Mouse (Mus musculus) heart, embryonic 11.5 days (tissue): ENCODE data around the gene Il16. TPM values are rescaled to one million over a fixed set of nuclear protein-coding genes. Genes with fewer than 3 reads are reported as not detected.

Source experiments
- ATAC-seq: fragments of 200-750 bp; cut with Nextera tagmentation; replicated peaks from 2 replicates; pipeline ENCODE4 v1.8.0; 2017; ENCODE audit warnings: moderate library complexity; ENCODE audit not compliant: insufficient number of reproducible peaks, low FRiP score, low TSS enrichment
- H3K27ac ChIP-seq: fragments of 300-500 bp; sonication (generic); 2 replicates; pipeline ENCODE4 v1.5.1; 2014; ENCODE audit warnings: mild to moderate bottlenecking, low read depth, low read length
- H3K27me3 ChIP-seq: fragments of 300-500 bp; sonication (generic); 2 replicates; pipeline ENCODE4 v1.6.1; 2014; ENCODE audit warnings: mild to moderate bottlenecking, low read length, mixed read lengths; ENCODE audit not compliant: control insufficient read depth, insufficient read depth
- H3K36me3 ChIP-seq: fragments of 300-500 bp; sonication (generic); 2 replicates; pipeline ENCODE4 v1.6.1; 2014; ENCODE audit warnings: mild to moderate bottlenecking, low read length, moderate library complexity, mixed read lengths; ENCODE audit not compliant: control insufficient read depth, insufficient read depth
- H3K4me1 ChIP-seq: fragments of 300-500 bp; sonication (generic); 2 replicates; pipeline ENCODE4 v1.6.1; 2014; ENCODE audit warnings: low read length; ENCODE audit not compliant: control insufficient read depth, insufficient read depth
- H3K4me2 ChIP-seq: fragments of 300-500 bp; sonication (generic); 2 replicates; pipeline ENCODE4 v1.6.1; 2014; ENCODE audit warnings: mild to moderate bottlenecking, moderate library complexity
- H3K4me3 ChIP-seq: fragments of 300-500 bp; sonication (generic); 2 replicates; pipeline ENCODE4 v1.5.1; 2014; ENCODE audit warnings: low read depth, low read length
- H3K9ac ChIP-seq: fragments of 300-500 bp; sonication (generic); 2 replicates; pipeline ENCODE4 v1.6.1; 2014; ENCODE audit warnings: mild to moderate bottlenecking, low read depth, low read length, moderate library complexity
- H3K9me3 ChIP-seq: fragments of 300-500 bp; sonication (generic); replicated peaks from 2 replicates; pipeline ENCODE4 v1.6.1; 2016; ENCODE audit warnings: low read length; ENCODE audit not compliant: control insufficient read depth
- WGBS: fragments of 180-500 bp; shearing (Covaris S2); extraction: QIAGEN DNeasy Blood & Tissue Kit; methylation state at CpG from one replicate; pipeline ENCODE4 v1.1.7; 2014; ENCODE audit not compliant: insufficient replicate concordance; 5-methylcytosine and 5-hydroxymethylcytosine counted together
- polyA plus RNA-seq: library from polyadenylated mRNA; unstranded; fragments of >200 nt; fragmentation: Nextera tagmentation; extraction: Ambion mirVana; gene quantifications from 2 replicates; pipeline ENCODE4 v1.2.1, GENCODE M21; 2014

Il16 gene
- polyA plus RNA-seq, 1 experiment from 2014 or later = 2.1 TPM

DNA sequence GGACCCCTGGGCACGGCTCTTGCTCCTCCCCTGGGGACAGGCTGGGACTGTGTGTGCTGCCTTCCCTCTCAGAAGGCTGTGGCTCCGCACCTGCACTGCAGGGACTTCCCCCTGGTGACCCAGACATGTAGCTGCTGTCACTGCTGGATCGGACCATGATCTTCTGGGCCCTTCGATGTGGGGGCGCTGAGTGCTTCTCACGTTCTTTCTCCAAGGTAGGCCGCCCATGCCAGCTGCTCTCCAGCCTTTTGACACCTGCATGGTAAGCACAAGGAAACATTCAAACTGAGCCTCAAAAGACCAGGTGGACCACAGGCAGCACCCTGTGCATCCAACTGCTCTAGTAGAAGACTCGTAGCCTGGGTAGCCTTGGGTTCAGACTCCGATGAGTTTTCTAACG, 84.5 kb downstream of the Il16 start:
- H3K4me1 ChIP-seq = no peaks in the 10 kb centered on the region
- H3K36me3 ChIP-seq = no peaks in the 10 kb centered on the region
- H3K4me3 ChIP-seq = no peak overlapping the region
- H3K4me2 ChIP-seq = no peak overlapping the region
- ATAC-seq = no peak
- no peak overlapping the region for H3K9ac ChIP-seq
- WGBS = 87% methylated on average over 10 of the region's 10 CpGs
- H3K27ac ChIP-seq = no peak overlapping the region
- no peaks in the 10 kb centered on the region for H3K9me3 ChIP-seq
- H3K27me3 ChIP-seq = no peaks in the 10 kb centered on the region

DNA sequence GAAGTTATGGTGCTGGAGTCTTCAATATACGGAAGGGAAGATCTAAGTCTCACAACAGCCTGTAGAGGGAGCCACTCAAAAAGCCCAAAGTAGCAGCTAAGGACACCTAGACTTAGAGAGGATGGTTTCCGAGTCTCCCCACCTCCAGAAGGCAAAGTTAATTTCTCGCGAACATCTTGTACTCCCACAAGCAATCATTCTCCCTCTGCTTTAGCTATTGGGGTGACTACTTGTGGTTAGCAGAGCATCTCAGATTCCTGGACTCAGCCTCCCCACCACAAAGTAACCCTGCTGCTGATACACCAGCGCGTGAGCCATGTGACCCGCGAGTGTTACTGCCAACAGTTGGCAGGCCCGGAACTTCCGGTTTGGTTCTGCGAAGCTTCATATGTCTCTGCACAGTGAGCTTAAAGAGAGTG, 85.2 kb downstream of the Il16 start:
- Histone ChIP-seq H3K9me3 (no peaks in the 10 kb centered on the region), H3K27me3 (no peaks in the 10 kb centered on the region), H3K36me3 (no peaks in the 10 kb centered on the region), H3K4me2 (no peak overlapping the region), H3K27ac (no peak overlapping the region), H3K9ac (no peak overlapping the region), H3K4me1 (no peaks in the 10 kb centered on the region), H3K4me3 (no peak overlapping the region)
- 86% methylated on average over 11 of the region's 11 CpGs for WGBS
- ATAC-seq = no peak

DNA sequence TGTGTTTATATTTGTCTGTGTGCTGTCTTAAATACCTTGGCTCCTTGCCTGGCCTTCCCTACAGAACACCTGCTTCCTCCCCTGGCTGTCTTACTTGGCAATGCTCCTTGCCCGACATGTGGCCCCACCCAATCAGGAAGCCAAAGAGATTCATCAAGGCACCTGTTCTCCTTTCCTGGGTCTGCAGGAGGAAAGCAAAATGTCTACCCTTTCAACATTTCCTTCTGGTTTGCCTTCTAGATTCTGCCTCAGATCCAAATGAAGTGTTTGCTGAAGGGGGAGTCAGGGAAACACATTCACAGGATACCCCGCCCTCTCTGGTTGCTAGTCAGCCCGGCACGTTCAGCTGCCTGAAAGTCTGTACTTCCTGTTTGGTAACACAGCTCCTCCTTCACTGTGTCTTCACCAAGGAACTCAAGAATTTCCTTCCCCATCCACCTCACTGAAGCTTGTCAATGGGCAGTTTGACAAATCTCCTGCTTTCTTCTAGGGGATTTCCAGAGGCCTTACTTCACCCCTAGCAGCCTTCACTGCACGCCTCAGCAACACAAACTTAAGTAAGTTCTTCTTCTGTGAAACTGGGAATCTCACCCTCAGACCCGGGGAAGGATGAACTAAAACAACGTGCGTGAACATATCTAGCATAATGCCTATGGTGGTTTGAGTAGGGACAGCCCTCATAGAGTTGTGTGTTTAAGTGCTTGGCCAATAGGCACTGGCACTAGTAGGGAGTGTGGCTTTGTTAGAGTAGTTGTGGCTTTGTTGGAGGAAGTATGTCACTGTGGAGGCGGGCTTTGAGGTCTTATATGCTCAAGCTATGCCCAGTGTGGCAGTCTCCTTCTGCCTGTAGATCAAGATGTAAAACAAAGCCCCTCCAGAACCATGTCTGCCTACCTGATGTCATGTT, 86.1 kb downstream of the Il16 start:
- no peaks in the 10 kb centered on the region for H3K27me3 ChIP-seq
- no peak for ATAC-seq
- no peak overlapping the region for H3K27ac ChIP-seq
- no peaks in the 10 kb centered on the region for H3K36me3 ChIP-seq
- WGBS = 78% methylated on average over 9 of the region's 9 CpGs
- no peak overlapping the region for H3K4me2 ChIP-seq
- no peaks in the 10 kb centered on the region for H3K4me1 ChIP-seq
- H3K9me3 ChIP-seq = no peaks in the 10 kb centered on the region
- H3K9ac ChIP-seq = no peak overlapping the region
- H3K4me3 ChIP-seq = no peak overlapping the region

DNA sequence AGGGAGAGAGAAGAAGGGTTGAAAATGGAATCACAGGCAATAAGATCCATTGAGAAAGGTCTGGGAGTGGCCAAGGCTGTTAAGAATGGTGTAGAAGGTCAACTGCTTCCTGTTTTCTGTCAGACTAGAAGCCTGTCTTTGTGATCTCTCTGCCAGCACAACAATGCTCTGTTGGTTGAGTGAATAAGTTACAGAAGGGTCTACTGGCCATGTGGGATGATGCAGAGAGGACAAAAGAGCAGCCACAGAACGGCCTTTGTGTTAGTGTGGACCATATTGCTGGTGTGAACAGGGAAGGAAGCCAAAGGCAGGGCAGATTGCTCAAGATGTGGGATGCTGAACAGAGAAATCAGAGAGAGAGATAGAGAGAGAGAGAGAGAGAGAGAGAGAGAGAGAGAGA, 86.8 kb downstream of the Il16 start:
- no peak overlapping the region for H3K27ac ChIP-seq
- H3K9me3 ChIP-seq = no peaks in the 10 kb centered on the region
- WGBS = 79% methylated on average over 1 of the region's 1 CpGs
- ATAC-seq = no peak
- H3K4me3 ChIP-seq = no peak overlapping the region
- no peak overlapping the region for H3K9ac ChIP-seq
- no peaks in the 10 kb centered on the region for H3K4me1 ChIP-seq
- no peaks in the 10 kb centered on the region for H3K27me3 ChIP-seq
- no peaks in the 10 kb centered on the region for H3K36me3 ChIP-seq
- H3K4me2 ChIP-seq = no peak overlapping the region

DNA sequence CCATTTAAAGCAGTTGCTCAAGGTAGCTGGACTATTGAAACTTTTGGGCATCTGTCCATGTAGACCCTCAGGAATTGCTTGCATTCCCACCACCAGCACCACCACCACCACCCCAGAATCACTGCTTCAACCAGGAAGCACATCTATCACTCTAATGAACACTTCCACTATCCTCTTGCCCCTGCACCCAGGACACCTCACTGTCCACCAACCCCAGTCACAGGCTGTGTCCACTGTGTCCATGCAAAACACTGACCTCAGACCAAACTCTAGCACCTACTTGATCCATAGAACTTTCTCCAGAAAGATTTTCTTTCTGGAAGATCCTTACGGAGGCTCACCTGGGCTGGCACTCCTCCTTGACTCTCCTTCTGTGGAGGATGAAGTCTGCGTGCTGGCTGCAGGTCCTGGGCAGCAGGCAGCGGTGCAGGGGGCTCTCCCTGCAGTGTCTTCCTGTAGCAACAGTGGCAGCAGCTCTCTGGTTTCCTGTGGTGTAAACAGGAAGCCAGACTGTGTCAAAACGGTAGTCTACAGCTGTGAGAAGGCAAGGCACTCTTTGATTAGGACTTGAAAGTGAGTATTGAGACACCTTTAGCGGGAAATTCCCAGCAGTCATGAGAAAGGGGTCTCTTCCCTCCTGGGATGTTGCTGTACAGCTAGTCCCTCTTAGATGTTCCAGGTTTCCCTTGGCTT, 90.4 kb downstream of the Il16 start:
- ATAC-seq = no peak
- Histone ChIP-seq H3K27me3 (no peaks in the 10 kb centered on the region), H3K27ac (no peak overlapping the region), H3K4me1 (no peaks in the 10 kb centered on the region), H3K36me3 (no peaks in the 10 kb centered on the region), H3K4me3 (no peak overlapping the region), H3K4me2 (no peak overlapping the region), H3K9me3 (no peaks in the 10 kb centered on the region), H3K9ac (no peak overlapping the region)
- 50% methylated on average over 5 of the region's 5 CpGs for WGBS

DNA sequence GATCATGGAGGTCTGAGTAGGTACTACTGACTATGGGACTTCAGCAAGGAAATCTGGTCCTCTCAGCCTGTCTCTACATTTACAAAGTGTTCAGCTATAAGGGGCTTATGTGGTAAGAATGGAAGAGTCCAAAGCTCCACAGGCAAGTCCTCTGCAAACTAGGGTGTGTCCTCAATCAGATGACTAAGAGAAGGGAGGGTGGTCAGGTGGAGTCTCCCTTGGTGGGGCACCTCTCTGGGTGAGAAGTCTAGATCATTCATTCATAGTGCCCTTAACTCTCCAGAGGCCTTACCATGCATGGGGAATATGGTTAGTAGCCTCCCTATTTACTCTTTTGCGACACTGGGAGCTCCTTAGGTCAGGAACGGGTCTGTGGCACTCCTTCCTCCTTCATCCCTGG, 91.3 kb downstream of the Il16 start:
- Histone ChIP-seq H3K9ac (no peak overlapping the region), H3K27ac (no peak overlapping the region), H3K36me3 (no peaks in the 10 kb centered on the region), H3K27me3 (no peaks in the 10 kb centered on the region), H3K9me3 (no peaks in the 10 kb centered on the region), H3K4me3 (no peak overlapping the region), H3K4me1 (no peaks in the 10 kb centered on the region), H3K4me2 (no peak overlapping the region)
- ATAC-seq = no peak
- 69% methylated on average over 2 of the region's 2 CpGs for whole genome bisulfite sequencing

DNA sequence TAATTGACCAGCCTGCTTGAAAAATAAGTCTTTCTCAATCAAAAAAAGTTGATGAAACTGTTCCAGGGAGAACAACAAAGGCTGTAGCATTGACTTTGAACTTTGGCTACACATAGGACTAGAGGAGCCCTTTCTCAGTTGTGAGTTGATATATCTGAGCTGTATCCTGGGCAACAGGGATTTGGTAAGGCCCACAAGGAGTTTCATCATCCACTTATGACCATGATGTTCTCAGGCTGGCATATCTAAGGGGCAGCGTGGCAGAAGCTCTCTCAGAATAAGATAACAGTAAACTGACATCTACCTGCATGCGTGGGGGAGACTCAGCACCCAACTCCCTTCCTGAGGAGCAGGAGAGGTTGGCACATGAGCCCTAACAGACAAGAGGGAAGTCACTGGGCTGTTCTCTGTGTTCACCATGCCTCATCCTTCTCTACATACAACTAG, 91.9 kb downstream of the Il16 start:
- H3K9ac ChIP-seq = no peak overlapping the region
- H3K27ac ChIP-seq = no peak overlapping the region
- WGBS = 69% methylated on average over 2 of the region's 2 CpGs
- no peaks in the 10 kb centered on the region for H3K27me3 ChIP-seq
- no peak for ATAC-seq
- H3K9me3 ChIP-seq = no peaks in the 10 kb centered on the region
- H3K4me2 ChIP-seq = no peak overlapping the region
- H3K36me3 ChIP-seq = no peaks in the 10 kb centered on the region
- H3K4me1 ChIP-seq = no peaks in the 10 kb centered on the region
- no peak overlapping the region for H3K4me3 ChIP-seq

DNA sequence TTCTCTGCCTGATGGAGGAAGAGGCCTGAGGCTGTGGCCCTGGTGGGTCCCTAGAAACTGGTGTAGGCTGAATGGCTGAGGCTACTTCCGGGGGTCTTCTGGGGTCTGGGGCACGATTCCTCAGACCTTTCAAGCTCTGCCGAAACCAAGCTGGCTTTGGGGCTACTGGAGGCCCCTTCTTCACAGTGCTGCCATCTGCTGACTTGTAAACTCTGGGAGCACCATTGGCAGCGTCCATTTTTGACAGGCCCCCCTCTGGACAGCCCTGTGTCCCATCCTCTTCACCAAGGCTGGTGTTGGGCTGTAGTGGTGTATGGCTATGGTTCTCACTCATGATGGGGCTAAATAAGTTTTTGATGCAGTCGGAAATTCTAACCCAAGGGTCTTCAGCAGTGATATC, 93.0 kb downstream of the Il16 start:
- no peaks in the 10 kb centered on the region for H3K9me3 ChIP-seq
- no peak for ATAC-seq
- no peaks in the 10 kb centered on the region for H3K27me3 ChIP-seq
- no peak overlapping the region for H3K4me3 ChIP-seq
- H3K9ac ChIP-seq = no peak overlapping the region
- no peak overlapping the region for H3K27ac ChIP-seq
- no peaks in the 10 kb centered on the region for H3K36me3 ChIP-seq
- H3K4me1 ChIP-seq = no peaks in the 10 kb centered on the region
- H3K4me2 ChIP-seq = no peak overlapping the region
- 72% methylated on average over 5 of the region's 5 CpGs for WGBS
